Mouse (Mus musculus) T-cell, adult 2 months (primary cell): ENCODE measurements at regions not wholly inside any gene's neighbourhood (a gene's known extent, or its start where the extent isn't known, plus 50 kb on each side); places are given as distances from the start of the nearest gene placed in this dataset.
"Not testable (repeated sequence)": the region's sequence is repeated elsewhere in the genome, so short reads cannot be mapped to it uniquely, and the experiment has no call there.

ENCODE experiments used
- DNase-seq: peaks from one replicate; pipeline ENCODE4 v3.0.0; 2022; ENCODE audit warnings: low spot score

GRCm38 (mm10) chr8:26600127-26600526 lies 377.0 kb upstream of the Zfp703 start:
- no peak for DNase-seq

- no peak for DNase-seq
Measured at GRCm38 (mm10) chr8:26608001-26608400, 369.1 kb upstream of the Zfp703 start.

- DNase-seq = no peak
Measured at GRCm38 (mm10) chr8:26608588-26608987, 368.5 kb upstream of the Zfp703 start.

GRCm38 (mm10) chr8:26612153-26612552 lies 365.0 kb upstream of the Zfp703 start:
- DNase-seq = no peak

- DNase-seq = no peak
Measured at GRCm38 (mm10) chr8:26622311-26623052, 354.6 kb upstream of the Zfp703 start.

GRCm38 (mm10) chr8:26626186-26626585 lies 350.9 kb upstream of the Zfp703 start:
- no peak for DNase-seq

GRCm38 (mm10) chr8:26626651-26627077 lies 350.5 kb upstream of the Zfp703 start:
- no peak for DNase-seq

- DNase-seq = no peak
Measured at GRCm38 (mm10) chr8:26627191-26627891, 349.8 kb upstream of the Zfp703 start.

GRCm38 (mm10) chr8:26630544-26630943 lies 346.6 kb upstream of the Zfp703 start:
- no peak for DNase-seq

- no peak for DNase-seq
Measured at GRCm38 (mm10) chr8:26635701-26636100, 341.4 kb upstream of the Zfp703 start.

- not testable (repeated sequence) for DNase-seq
Measured at GRCm38 (mm10) chr8:26645375-26645774, 331.8 kb upstream of the Zfp703 start.

- no peak for DNase-seq
Measured at GRCm38 (mm10) chr8:26650287-26650686, 326.8 kb upstream of the Zfp703 start.

GRCm38 (mm10) chr8:26655897-26656296 lies 321.2 kb upstream of the Zfp703 start:
- DNase-seq = no peak

- no peak for DNase-seq
Measured at GRCm38 (mm10) chr8:26656310-26657075, 320.6 kb upstream of the Zfp703 start.

- no peak for DNase-seq
Measured at GRCm38 (mm10) chr8:26659381-26659780, 317.7 kb upstream of the Zfp703 start.

GRCm38 (mm10) chr8:26669541-26669940 lies 307.6 kb upstream of the Zfp703 start:
- no peak for DNase-seq

GRCm38 (mm10) chr8:26672486-26673395 lies 304.4 kb upstream of the Zfp703 start:
- no peak for DNase-seq

GRCm38 (mm10) chr8:26677584-26678138 lies 299.5 kb upstream of the Zfp703 start:
- no peak for DNase-seq

GRCm38 (mm10) chr8:26680891-26681381 lies 296.2 kb upstream of the Zfp703 start:
- DNase-seq = no peak

- DNase-seq = no peak
Measured at GRCm38 (mm10) chr8:26687146-26687545, 290.0 kb upstream of the Zfp703 start.

- no peak for DNase-seq
Measured at GRCm38 (mm10) chr8:26688035-26688434, 289.1 kb upstream of the Zfp703 start.
